Mouse (Mus musculus) erythroblast, embryonic 14.5 days (primary cell): Measurements from ENCODE around the gene Rnasek. TPM values are rescaled to one million over a fixed set of nuclear protein-coding genes. Genes with fewer than 3 reads are reported as not detected.

ENCODE experiments used
- H3K27me3 ChIP-seq: 2 replicates; pipeline ENCODE4 v1.6.1; 2012; ENCODE audit warnings: inconsistent platforms; ENCODE audit not compliant: control insufficient read depth
- H3K36me3 ChIP-seq: 2 replicates; pipeline ENCODE4 v1.6.1; 2012; ENCODE audit warnings: mild to moderate bottlenecking, inconsistent platforms; ENCODE audit not compliant: control insufficient read depth
- H3K4me1 ChIP-seq: 2 replicates; pipeline ENCODE4 v1.6.1; 2012; ENCODE audit warnings: inconsistent platforms; ENCODE audit not compliant: control insufficient read depth
- H3K4me3 ChIP-seq: replicated peaks from 2 replicates; pipeline ENCODE3; 2012; ENCODE audit warnings: moderate library complexity, mild to moderate bottlenecking, inconsistent platforms
- H3K9me3 ChIP-seq: 2 replicates; pipeline ENCODE4 v1.6.1; 2012; ENCODE audit warnings: low read length, inconsistent platforms, mixed read lengths; ENCODE audit not compliant: control insufficient read depth
- GATA1 ChIP-seq: IDR thresholded peaks from 2 replicates; pipeline ENCODE4 v1.6.1; 2012; ENCODE audit warnings: low read length, inconsistent platforms, mixed read lengths
- TAL1 ChIP-seq: IDR thresholded peaks from 3 replicates; pipeline ENCODE4 v1.6.1; 2012; ENCODE audit warnings: low read length, inconsistent platforms, mixed read lengths
- polyA plus RNA-seq: library from polyadenylated mRNA; stranded (reverse); fragments of >175 nt; gene quantifications from 2 replicates; pipeline ENCODE4 v1.2.3, GENCODE M21; 2012

The Rnasek gene
- polyA plus RNA-seq, 1 experiment: 23.7 TPM

GRCm38 (mm10) chr11:70221603-70222500 lies 17.8 kb downstream of the Rnasek start:
- H3K27me3 ChIP-seq: peaks cover 12% of the 10 kb centered on the region
- peaks cover 44% of the 10 kb centered on the region for H3K36me3 ChIP-seq
- peak overlapping the region; percentile 69 for H3K4me3 ChIP-seq
- no peaks in the 10 kb centered on the region for H3K9me3 ChIP-seq
- H3K4me1 ChIP-seq: peaks cover 90% of the 10 kb centered on the region
- TF ChIP-seq TAL1: peak; percentile 90
- peak; percentile 88 for TF ChIP-seq GATA1

- TF ChIP-seq GATA1: no peak
- no peak for TF ChIP-seq TAL1
- Histone ChIP-seq H3K4me1 (peaks cover 81% of the 10 kb centered on the region), H3K9me3 (no peaks in the 10 kb centered on the region), H3K4me3 (peak within 1 kb of the TSS; percentile 69), H3K36me3 (peaks cover 48% of the 10 kb centered on the region), H3K27me3 (peaks cover 11% of the 10 kb centered on the region)
These were observed 18.7 kb downstream of the Rnasek start, which contains the start of gene Slc16a13 for GRCm38 (mm10) chr11:70220731-70221602. Gene Slc16a13 (minus strand): TSS chr11:70221064.

GRCm38 (mm10) chr11:70220323-70220722 lies 19.3 kb downstream of the Rnasek start:
- Histone ChIP-seq H3K27me3 (peaks cover 14% of the 10 kb centered on the region), H3K36me3 (peaks cover 46% of the 10 kb centered on the region), H3K9me3 (no peaks in the 10 kb centered on the region), H3K4me3 (peak overlapping the region; percentile 69), H3K4me1 (peaks cover 75% of the 10 kb centered on the region)
- TF ChIP-seq TAL1 (no peak), GATA1 (no peak)

GRCm38 (mm10) chr11:70219873-70220272 lies 19.8 kb downstream of the Rnasek start:
- no peak for TF ChIP-seq GATA1
- TF ChIP-seq TAL1: no peak
- peaks cover 75% of the 10 kb centered on the region for H3K4me1 ChIP-seq

GRCm38 (mm10) chr11:70218741-70219470 lies 20.7 kb downstream of the Rnasek start:
- TF ChIP-seq GATA1: no peak
- no peak for TF ChIP-seq TAL1
- H3K4me1 ChIP-seq: peaks cover 73% of the 10 kb centered on the region
- H3K9me3 ChIP-seq: peaks cover 5% of the 10 kb centered on the region; the same call in 1 of the 2 replicates
- H3K4me3 ChIP-seq: peak overlapping the region; percentile 69
- peaks cover 29% of the 10 kb centered on the region for H3K27me3 ChIP-seq
- H3K36me3 ChIP-seq: peaks cover 39% of the 10 kb centered on the region

More at GRCm38 (mm10) chr11:70219873-70220272, 19.8 kb downstream of the Rnasek start:
- Histone ChIP-seq H3K9me3 (peaks cover 3% of the 10 kb centered on the region; the same call in 1 of the 2 replicates), H3K27me3 (peaks cover 19% of the 10 kb centered on the region), H3K4me3 (peak overlapping the region; percentile 69), H3K36me3 (peaks cover 46% of the 10 kb centered on the region)

- H3K4me1 ChIP-seq: peaks cover 64% of the 10 kb centered on the region
- peaks cover 37% of the 10 kb centered on the region for H3K27me3 ChIP-seq
- H3K4me3 ChIP-seq: no peak overlapping the region
- peaks cover 32% of the 10 kb centered on the region for H3K36me3 ChIP-seq
- TF ChIP-seq GATA1 (no peak), TAL1 (no peak)
- H3K9me3 ChIP-seq: peaks cover 5% of the 10 kb centered on the region; the same call in 1 of the 2 replicates
These were observed 21.6 kb downstream of the Rnasek start for GRCm38 (mm10) chr11:70218039-70218438.

GRCm38 (mm10) chr11:70216103-70216502 lies 23.5 kb downstream of the Rnasek start:
- no peak overlapping the region for H3K4me3 ChIP-seq
- H3K36me3 ChIP-seq: peaks cover 27% of the 10 kb centered on the region
- H3K4me1 ChIP-seq: peaks cover 49% of the 10 kb centered on the region
- H3K27me3 ChIP-seq: peaks cover 54% of the 10 kb centered on the region
- peaks cover 5% of the 10 kb centered on the region; the same call in 1 of the 2 replicates for H3K9me3 ChIP-seq
- TF ChIP-seq TAL1: no peak
- TF ChIP-seq GATA1: no peak

GRCm38 (mm10) chr11:70215301-70215700 lies 24.3 kb downstream of the Rnasek start:
- Histone ChIP-seq H3K27me3 (peaks cover 59% of the 10 kb centered on the region), H3K4me3 (no peak overlapping the region), H3K4me1 (peaks cover 41% of the 10 kb centered on the region), H3K36me3 (peaks cover 27% of the 10 kb centered on the region), H3K9me3 (peaks cover 5% of the 10 kb centered on the region; the same call in 1 of the 2 replicates)
- TF ChIP-seq GATA1 (no peak), TAL1 (no peak)
